Mouse (Mus musculus) B cell, adult (primary cell): ENCODE data around the gene Fam217b. TPM values are rescaled to one million over a fixed set of nuclear protein-coding genes. Genes with fewer than 3 reads are reported as not detected.

Source experiments
- total RNA-seq: library from RNA; stranded (reverse); gene quantifications from 4 replicates; pipeline ENCODE4 v1.2.4, GENCODE M21; 2023; ENCODE audit not compliant: inconsistent age

Gene Fam217b
- total RNA-seq: 0.15 TPM in 1 of 4 replicates, not detected in the others

DNA sequence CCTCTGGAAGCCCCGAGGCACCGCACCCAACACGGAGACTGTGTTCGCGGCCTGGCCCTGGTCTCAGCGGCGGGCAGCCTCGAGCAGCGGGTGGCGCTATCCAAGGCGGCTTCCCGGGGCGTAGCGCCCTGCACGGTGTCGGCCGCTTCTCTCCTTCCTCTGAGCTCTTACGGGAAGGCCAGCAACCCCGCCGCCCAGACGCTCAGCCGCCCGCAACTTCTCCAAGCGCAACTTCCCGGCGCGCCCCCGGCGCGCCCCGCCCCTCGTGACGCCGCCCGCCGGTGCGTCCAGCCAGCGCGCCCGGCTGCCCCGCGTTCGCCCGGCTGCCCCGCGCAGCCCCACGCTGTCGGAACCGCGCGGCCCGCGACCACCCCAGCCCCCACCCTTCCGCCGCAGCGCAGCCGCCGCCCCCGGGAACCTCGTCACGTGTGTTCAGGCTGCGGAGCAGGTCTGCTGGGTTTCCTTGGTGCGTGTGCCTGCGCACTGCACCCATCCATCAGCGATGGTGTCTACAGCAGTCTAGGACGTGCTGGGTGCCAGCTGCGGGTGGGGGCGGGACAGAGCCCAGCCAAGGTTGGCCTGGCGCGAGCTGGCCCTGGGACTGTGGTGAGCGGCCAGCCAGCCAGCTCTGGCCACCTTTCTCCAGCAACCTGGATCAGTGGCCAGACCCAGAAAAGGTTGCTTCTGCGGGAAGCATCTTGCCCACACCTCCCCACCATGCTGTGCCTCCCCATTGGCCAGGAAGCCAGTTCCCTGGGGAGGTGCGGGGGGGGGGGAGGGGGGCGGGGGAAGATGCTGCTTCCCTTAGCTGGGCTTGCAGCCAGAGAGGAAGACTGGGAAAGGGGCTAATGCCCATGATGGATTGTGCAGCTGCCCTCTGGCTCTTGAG, at the start of gene Fam217b, which contains the start of gene Ppp1r3d:
Gene Fam217b, plus strand, starts transcription at position 264 of the 889 bp plus-strand sequence.
Gene Ppp1r3d, minus strand, starts transcription at position 212 of the 889 bp plus-strand sequence.

GRCm38 (mm10) chr2:178407053-178407815, 7.1 kb upstream of the Fam217b start, which contains the start of gene Sycp2:
TSS of gene Sycp2 (minus strand) at chr2:178407685.

GRCm38 (mm10) chr2:178430231-178430630, 15.9 kb downstream of the Fam217b start, which contains the start of gene Cdh26:
TSS of gene Cdh26 (plus strand) at chr2:178430531.

Other genes with a start within 250 kb of the Fam217b start
- gene Sycp2, start 6.8 kb upstream of the Fam217b start, total RNA-seq: not detected in 4 replicates
- not detected in 4 replicates for gene Ppp1r3d, start 52 bp upstream of the Fam217b start, total RNA-seq
- not detected in 4 replicates for gene Cdh26, start 16.0 kb downstream of the Fam217b start, total RNA-seq